Mouse (Mus musculus): ENCODE results near the gene Klhl6. TPM values are rescaled to one million over a fixed set of nuclear protein-coding genes. Genes with fewer than 3 reads are reported as not detected.

Klhl6 gene
- total and polyA plus RNA-seq, 3 experiments, result 39.2 to 66.8 (median 65.0) TPM

- TF ChIP-seq GABPA (IDR thresholded peaks at IDR 0.05; ENCODE audit: insufficient replicate concordance, low read depth, low read length), result no peak
- no peak for TF ChIP-seq RCOR1 (conservative IDR thresholded peaks at IDR 0.05; ENCODE audit: low read depth, low read length)
- TF ChIP-seq RAD21 (IDR thresholded peaks at IDR 0.05; ENCODE audit: low read depth, low read length), result no peak
- TF ChIP-seq NRF1 (IDR thresholded peaks at IDR 0.05; ENCODE audit: low read depth, low read length), result no peak
- TF ChIP-seq E2F4 (IDR thresholded peaks at IDR 0.05; ENCODE audit: insufficient replicate concordance, low read depth, low read length), result no peak
- no peak for TF ChIP-seq ZMIZ1 (IDR thresholded peaks at IDR 0.05; ENCODE audit: low read depth, low read length)
- TF ChIP-seq TCF12 (IDR thresholded peaks at IDR 0.05; ENCODE audit: low read depth, low read length), result no peak
- no peak for TF ChIP-seq SMC3 (IDR thresholded peaks at IDR 0.05; ENCODE audit: low read depth, low read length)
These were observed 1.2 kb downstream of the Klhl6 start (continued) for GRCm38 (mm10) chr16:19981684-19982083.

- Histone ChIP-seq H3K27ac (ENCODE audit: insufficient read depth, low read depth) (no peak overlapping the region), H3K9me3 (replicated peaks; ENCODE audit: low read length) (peaks cover 2% of the 10 kb centered on the region), H3K4me2 (ENCODE audit: insufficient read depth, low read depth, poor library complexity, severe bottlenecking) (peak overlapping the region; percentile 90), H3K27me3 (replicated peaks) (no peaks in the 10 kb centered on the region), H3K79me2 (replicated peaks; ENCODE audit: control insufficient read depth, extremely low read depth, insufficient read depth, poor library complexity, severe bottlenecking) (peaks cover 6% of the 10 kb centered on the region; the same call in 1 of the 2 replicates), H3K9ac (ENCODE audit: insufficient read depth, low read depth) (peak overlapping the region; percentile 50), H3K36me3 (replicated peaks in 1 of 2; ENCODE audit: control insufficient read depth in 1 of 2, insufficient read depth in 1 of 2, low read length in 1 of 2) (peaks cover 0 to 10% of the 10 kb centered on the region in 2 experiments), H3K4me3 (replicated peaks in 1 of 3; ENCODE audit: low read depth in 2 of 3, low read length in 2 of 3, poor library complexity in 1 of 3) (peak overlapping the region; percentile 11 to 65 (median 22)), H3K4me1 (ENCODE audit: control insufficient read depth in 1 of 2, insufficient read depth in 2 of 2) (peaks cover 10 to 62% of the 10 kb centered on the region in 2 experiments)
- TF ChIP-seq EP300 (IDR thresholded peaks at IDR 0.05; ENCODE audit: low read length) (0 out of 2 replicates have a peak, but pooled peaks have one; percentile 9), MXI1 (IDR thresholded peaks at IDR 0.05; ENCODE audit: low read depth, low read length) (no peak), MEF2A (IDR thresholded peaks at IDR 0.05; ENCODE audit: borderline replicate concordance, low read depth, low read length) (0 out of 2 replicates have a peak, but pooled peaks have one; percentile 3), NRF1 (IDR thresholded peaks at IDR 0.05; ENCODE audit: low read depth, low read length) (no peak), ELF1 (IDR thresholded peaks at IDR 0.05; ENCODE audit: low read depth, low read length) (no peak), RCOR1 (conservative IDR thresholded peaks at IDR 0.05; ENCODE audit: low read depth, low read length) (no peak)
- in situ Hi-C loops (cut with MboI; ENCODE audit: low pct_ligation_motif_present, low pct_unique_long_range_greater_than_20kb, low sequenced_read_pairs), result no loop called here
- DNase-seq (ENCODE audit: extremely low read depth), result peak; percentile 52
- dilution Hi-C loops (cut with MboI; ENCODE audit: extremely low pct_ligation_motif_present, extremely low pct_unique_long_range_greater_than_20kb, low sequenced_read_pairs), result no loop called here
These were observed 1.8 kb downstream of the Klhl6 start for GRCm38 (mm10) chr16:19981006-19981405.

DNA sequence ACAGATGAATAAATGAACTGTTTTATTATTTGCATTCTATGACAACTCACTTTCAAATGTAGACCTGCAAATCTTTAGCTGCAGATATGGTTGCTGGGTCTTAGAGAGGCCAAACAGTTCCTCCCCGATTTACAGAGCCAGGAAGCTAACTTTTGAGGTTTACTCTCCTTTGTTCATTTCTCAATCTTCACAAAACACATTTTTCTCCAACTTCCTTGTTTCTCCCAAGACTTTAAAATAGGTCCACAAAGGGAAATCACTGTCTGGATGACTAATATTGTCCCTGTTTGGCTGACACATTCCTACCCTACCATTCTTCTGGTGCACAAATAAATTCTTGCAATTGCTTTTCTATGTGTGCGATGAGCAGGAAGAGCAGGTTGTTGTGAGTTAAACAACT, 3.1 kb downstream of the Klhl6 start:
- in situ Hi-C loops (cut with MboI; ENCODE audit: low pct_ligation_motif_present, low pct_unique_long_range_greater_than_20kb, low sequenced_read_pairs), result loop anchor here (10.0 kb wide), 1 partner anchor 115 kb away; the partner anchor contains the start of gene Klhl24
- Histone ChIP-seq H3K4me1 (ENCODE audit: control insufficient read depth in 1 of 2, insufficient read depth in 2 of 2) (peaks cover 10 to 70% of the 10 kb centered on the region in 2 experiments), H3K4me3 (replicated peaks in 1 of 3; ENCODE audit: low read depth in 2 of 3, low read length in 2 of 3, poor library complexity in 1 of 3) (peak overlapping the region in 1 of 3 experiments; percentile 65), H3K9me3 (replicated peaks; ENCODE audit: low read length) (peaks cover 2% of the 10 kb centered on the region), H3K79me2 (replicated peaks; ENCODE audit: control insufficient read depth, extremely low read depth, insufficient read depth, poor library complexity, severe bottlenecking) (peaks cover 6% of the 10 kb centered on the region; the same call in 1 of the 2 replicates), H3K36me3 (replicated peaks in 1 of 2; ENCODE audit: control insufficient read depth in 1 of 2, insufficient read depth in 1 of 2, low read length in 1 of 2) (peaks cover 0 to 20% of the 10 kb centered on the region in 2 experiments), H3K27ac (ENCODE audit: insufficient read depth, low read depth) (no peak overlapping the region), H3K27me3 (replicated peaks) (no peaks in the 10 kb centered on the region), H3K9ac (ENCODE audit: insufficient read depth, low read depth) (no peak overlapping the region), H3K4me2 (ENCODE audit: insufficient read depth, low read depth, poor library complexity, severe bottlenecking) (peak overlapping the region; percentile 34; the same call in 1 of the 2 replicates)
- TF ChIP-seq MAZ (IDR thresholded peaks at IDR 0.05; ENCODE audit: low read depth, low read length) (no peak), GABPA (IDR thresholded peaks at IDR 0.05; ENCODE audit: insufficient replicate concordance, low read depth, low read length) (no peak), CHD2 (IDR thresholded peaks at IDR 0.05; ENCODE audit: low read length) (no peak), MAX (IDR thresholded peaks at IDR 0.05; ENCODE audit: low read length) (no peak), BHLHE40 (IDR thresholded peaks at IDR 0.05; ENCODE audit: low read depth, low read length) (no peak), MEF2A (IDR thresholded peaks at IDR 0.05; ENCODE audit: borderline replicate concordance, low read depth, low read length) (no peak), JUN (IDR thresholded peaks at IDR 0.05; ENCODE audit: insufficient read depth, low read depth, low read length) (no peak), CHD1 (IDR thresholded peaks at IDR 0.05; ENCODE audit: low read depth, low read length) (no peak), TCF12 (IDR thresholded peaks at IDR 0.05; ENCODE audit: low read depth, low read length) (no peak), TBP (conservative IDR thresholded peaks at IDR 0.05; ENCODE audit: low read depth, low read length) (no peak), USF1 (IDR thresholded peaks at IDR 0.05; ENCODE audit: low read depth, low read length) (no peak), MAFK (IDR thresholded peaks at IDR 0.05; ENCODE audit: insufficient replicate concordance, low read length) (no peak)
- dilution Hi-C loops (cut with MboI; ENCODE audit: extremely low pct_ligation_motif_present, extremely low pct_unique_long_range_greater_than_20kb, low sequenced_read_pairs), result no loop called here
- DNase-seq (ENCODE audit: extremely low read depth), result no peak
